Mouse (Mus musculus) inflammation-experienced regulatory T-cells (primary cell): Measurements from ENCODE around the gene Nedd4. TPM values are rescaled to one million over a fixed set of nuclear protein-coding genes. Genes with fewer than 3 reads are reported as not detected.

ENCODE experiments used
- polyA plus RNA-seq, 2 experiments: library from polyadenylated mRNA; unstranded; fragments of 100-300 nt; shearing (Covaris generic); gene quantifications; one replicate each; pipeline ENCODE4 v1.2.1; 2017

The Nedd4 gene
- 10 to 100 TPM in 1 of 2 experiments, 1 to 10 TPM in 1; 4.7 to 14.5 TPM for polyA plus RNA-seq

GRCm38 (mm10) chr9:72661895-72662661, at the start of gene Nedd4:
Gene Nedd4, plus strand, starts transcription at chr9:72662346.

Other genes with a start within 250 kb of the Nedd4 start
- 10 to 100 TPM in 1 of 2 experiments, 1 to 10 TPM in 1; 5.5 to 11.6 TPM for gene Mns1, start 224.3 kb upstream of the Nedd4 start, polyA plus RNA-seq
- gene Tex9, start 170.1 kb upstream of the Nedd4 start, polyA plus RNA-seq, result 10 to 100 TPM in 1 of 2 experiments, 1 to 10 TPM in 1; 9.9 to 15.5 TPM
- 10 to 100 TPM; 33.2 to 53.8 TPM for gene Rfx7, start 130.1 kb upstream of the Nedd4 start, polyA plus RNA-seq
- under 1 TPM; 0.61 to 0.66 TPM for gene Prtg, start 144.5 kb downstream of the Nedd4 start, polyA plus RNA-seq